Mouse (Mus musculus) A20 (cell line): Measurements from ENCODE around the gene Zfp94.

Experiments used
- DNase-seq: peaks from one replicate; pipeline ENCODE4 v3.0.0-alpha.2; 2011; ENCODE audit warnings: low read depth, low spot score

Gene Zfp94

DNA sequence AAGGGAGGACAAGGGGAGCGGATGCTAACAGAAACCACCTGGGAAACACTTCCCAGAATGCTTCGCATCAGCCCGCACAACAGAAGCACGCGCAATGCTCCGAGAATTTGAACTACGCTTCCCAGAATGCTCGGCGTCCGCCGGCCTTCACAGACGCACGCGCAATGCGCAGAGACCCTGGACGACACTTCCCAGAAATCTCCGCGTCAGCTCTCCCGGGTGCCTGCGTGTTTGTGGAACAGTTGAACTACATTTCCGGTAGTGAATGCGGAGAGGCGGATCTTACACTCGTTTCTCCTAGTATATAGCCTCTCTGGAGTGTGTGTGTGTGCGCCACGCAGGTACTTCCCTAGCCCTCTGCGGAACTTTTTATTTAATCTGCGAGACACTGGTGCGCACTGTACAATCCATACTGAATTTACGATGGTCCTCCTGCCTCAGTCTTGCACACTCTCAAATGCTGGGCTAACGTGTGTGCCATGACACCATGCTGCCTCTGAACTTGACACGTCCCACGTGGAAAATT lies at the start of gene Zfp94:
Gene Zfp94, minus strand, starts transcription at position 100 of the 526 bp plus-strand sequence.
- DNase-seq, result peak; percentile 97

DNA sequence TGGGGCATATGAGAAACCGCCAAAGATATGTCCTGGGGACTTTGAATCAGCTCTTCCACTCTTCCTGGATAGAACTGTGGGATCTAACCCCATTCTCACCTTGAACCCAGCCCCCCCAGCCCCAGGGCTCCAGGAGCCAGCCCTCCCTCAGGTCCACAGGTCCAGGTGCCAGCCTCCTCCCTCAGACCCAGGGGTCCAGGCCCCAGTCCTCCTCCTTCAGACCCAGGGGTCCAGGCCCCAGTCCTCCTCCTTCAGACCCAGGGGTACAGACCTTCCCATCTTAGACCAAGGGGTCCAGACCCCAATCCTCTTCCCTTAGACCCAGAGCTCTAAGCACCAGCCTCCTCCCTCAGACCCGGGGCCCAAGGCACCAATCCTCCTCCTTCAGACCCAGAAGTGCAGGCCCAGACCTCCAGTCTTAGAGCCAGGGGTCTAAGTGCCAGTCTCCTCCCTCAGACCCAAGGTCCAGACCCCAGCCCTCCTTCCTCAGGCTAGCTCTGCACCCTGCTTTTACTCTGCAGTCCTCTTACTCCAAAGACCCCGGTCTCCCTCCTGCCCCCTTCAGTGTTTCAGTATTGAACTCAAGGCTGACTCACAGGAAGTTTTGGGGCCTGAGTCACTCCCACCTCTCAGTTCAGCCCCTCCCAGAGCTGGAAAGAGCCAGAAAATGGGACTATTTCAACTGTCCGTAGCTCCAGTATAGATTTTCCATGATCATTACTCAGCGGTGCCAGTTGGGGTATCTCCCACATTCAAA lies 49.0 kb upstream of the Zfp94 start:
- peak; percentile 37 for DNase-seq

- DNase-seq, result peak; percentile 89
Observed at GRCm38 (mm10) chr7:24364827-24365226, 48.4 kb upstream of the Zfp94 start.

GRCm38 (mm10) chr7:24363228-24363627 lies 46.8 kb upstream of the Zfp94 start:
- DNase-seq, result peak; percentile 68

DNA sequence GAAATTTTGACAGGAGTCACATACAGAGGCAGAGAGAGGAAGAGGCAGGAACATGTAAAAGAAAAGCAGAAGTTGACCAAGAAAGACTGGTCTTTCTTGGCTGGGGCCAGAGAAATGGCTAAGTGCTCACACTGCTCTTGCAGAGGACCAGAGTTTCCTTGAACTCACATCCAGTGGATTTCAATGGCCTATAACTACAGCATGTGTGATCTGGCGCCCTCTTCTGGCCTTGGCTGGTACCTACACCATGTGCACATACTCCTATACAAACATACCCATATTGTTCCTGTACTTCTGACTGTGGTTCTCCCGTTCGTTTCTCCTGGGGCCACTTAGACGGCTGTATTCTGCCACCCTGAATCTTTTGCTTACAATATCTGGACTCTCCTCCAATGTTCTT lies 44.5 kb upstream of the Zfp94 start:
- peak; percentile 19 for DNase-seq

GRCm38 (mm10) chr7:24359269-24359668 lies 42.8 kb upstream of the Zfp94 start:
- peak; percentile 24 for DNase-seq

DNA sequence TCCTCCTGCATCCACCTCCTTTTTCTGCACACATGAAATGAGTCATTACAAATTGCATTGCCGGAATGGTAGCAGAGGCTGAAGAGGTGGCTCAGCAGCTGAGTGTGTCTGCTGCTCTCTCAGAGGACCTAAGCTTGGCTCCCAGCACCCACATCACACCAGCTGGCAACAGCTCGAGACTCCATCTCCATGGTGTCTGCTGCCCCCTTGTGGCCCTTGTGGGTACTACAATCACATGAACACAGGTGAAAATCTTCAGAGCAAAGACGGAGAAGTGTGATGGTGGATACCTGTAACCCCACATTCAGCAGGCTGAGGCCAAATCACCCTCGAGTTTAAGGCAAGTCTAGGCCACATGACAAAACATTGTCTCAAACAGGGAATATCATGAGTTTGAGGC lies 41.4 kb upstream of the Zfp94 start:
- DNase-seq, result no peak

DNA sequence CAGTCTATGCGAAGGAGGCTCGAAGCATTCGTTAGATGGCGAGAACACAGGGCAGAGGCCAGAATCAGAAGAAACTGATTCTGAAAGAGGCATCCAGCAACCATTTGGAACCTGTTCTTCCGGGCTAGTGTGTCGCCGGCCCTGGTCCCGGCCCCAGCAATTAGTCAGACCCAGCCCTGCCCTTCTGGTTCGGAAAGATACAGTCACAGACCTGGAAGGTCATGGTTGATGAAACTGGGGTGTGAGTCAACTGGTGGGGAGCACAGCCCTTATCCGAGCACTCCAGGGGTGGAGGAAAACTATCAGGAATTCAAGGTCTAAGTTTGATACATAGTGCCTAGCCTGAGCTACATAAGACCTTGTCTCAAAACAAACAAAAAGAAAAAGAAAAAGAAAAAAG lies 39.6 kb upstream of the Zfp94 start:
- no peak for DNase-seq

- DNase-seq, result no peak
Observed at GRCm38 (mm10) chr7:24355646-24356045, 39.2 kb upstream of the Zfp94 start.

DNA sequence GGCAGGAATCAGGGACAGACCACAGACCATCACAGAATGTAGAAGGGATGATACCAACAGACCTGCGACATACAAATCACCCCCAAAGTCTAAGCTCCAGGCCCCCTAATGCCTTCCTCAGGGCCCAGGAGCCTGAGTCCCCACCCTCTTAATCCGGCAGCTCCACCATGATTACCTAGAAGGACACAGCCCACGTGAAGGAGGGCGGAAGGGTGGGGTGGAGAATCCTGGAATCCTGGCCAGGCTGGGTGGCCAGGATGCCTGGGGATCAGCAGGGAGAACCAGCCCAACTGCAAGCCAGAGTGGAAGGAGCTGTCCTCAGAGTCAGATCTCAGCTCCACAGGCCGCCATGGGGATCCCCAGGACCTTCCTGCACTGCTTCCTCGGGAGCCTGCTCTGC lies 32.4 kb upstream of the Zfp94 start, which contains the start of gene Lypd5:
Gene Lypd5, plus strand, starts transcription at position 301 of the 400 bp plus-strand sequence.
- DNase-seq, result no peak

DNA sequence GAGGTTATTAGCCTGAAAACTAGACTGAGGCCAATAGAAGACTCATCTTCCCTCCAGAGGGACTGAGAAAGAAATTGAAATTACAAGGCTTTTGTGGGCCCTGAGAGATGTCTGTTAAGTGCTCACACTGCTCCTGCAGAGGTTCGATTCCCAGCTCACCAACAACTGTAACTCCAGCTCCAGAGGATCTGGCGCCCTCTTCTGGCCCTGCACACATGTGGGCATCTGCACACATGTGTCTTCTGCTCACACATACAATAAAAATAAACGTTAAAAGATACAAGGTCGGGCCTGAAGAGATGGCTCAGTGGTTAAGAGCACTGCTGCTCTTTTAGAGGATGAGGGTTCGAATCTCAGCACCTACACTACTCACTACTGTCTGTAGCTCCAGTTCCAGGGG lies 30.0 kb upstream of the Zfp94 start:
- DNase-seq, result no peak

GRCm38 (mm10) chr7:24343701-24344272 lies 27.3 kb upstream of the Zfp94 start:
- no peak for DNase-seq

DNA sequence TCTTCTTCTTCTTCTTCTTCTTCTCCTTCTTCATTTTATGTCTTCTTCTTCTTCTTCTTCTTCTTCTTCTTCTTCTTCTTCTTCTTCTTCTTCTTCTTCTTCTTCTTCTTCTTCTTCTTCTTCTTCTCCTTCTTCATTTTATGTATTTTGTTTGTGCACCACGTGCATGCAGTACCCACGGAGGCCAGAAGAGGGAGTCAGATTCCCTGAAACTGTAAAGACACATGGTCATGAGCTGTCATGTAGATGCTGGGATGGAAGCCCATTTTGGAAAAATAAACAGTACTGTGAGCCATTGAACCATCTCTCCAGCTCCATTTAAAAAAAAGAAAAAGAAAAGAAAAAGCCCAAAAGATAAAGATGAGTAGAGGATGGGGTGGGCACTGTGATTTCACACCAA lies 21.8 kb upstream of the Zfp94 start:
- DNase-seq, result no peak

- DNase-seq, result no peak
Observed at GRCm38 (mm10) chr7:24335699-24336309, 19.3 kb upstream of the Zfp94 start.

DNA sequence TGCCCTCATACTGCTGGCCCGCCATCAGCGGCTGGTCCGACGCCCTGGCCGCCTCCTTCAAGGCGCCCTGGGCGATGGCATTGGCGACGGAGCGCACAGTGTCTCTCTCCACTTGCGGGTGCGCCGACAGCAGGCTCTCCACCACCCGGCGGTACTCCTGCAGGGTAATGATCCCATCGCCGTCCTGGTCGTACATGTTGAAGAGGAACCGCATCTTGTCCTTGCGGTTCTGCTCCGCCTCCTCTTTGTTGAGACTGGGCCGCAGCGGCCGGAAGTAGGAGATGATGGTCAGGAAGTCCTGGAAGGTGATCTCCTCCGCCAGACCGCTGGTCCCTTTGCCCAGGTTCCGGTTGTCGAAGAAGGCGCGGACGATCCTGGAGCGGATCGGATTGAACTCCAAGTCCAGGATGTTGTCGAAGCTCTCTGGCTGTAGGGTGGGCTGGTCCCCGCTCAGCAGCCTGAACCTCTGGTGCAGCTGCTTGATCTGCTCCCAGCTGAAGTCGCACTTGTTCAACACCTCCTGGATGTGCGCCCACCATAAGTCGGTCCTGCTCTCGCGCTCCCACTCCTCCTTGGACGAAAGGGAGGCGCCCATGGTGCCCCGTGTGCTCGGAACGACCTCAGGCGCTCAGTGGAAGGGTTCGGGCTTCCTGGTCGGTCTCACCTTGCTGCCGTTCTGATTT lies 17.0 kb upstream of the Zfp94 start, which contains the start of gene Tescl:
Gene Tescl, minus strand, starts transcription at position 633 of the 683 bp plus-strand sequence.
- no peak for DNase-seq

- DNase-seq, result no peak
Observed at GRCm38 (mm10) chr7:24327281-24327975, 11.0 kb upstream of the Zfp94 start.

DNA sequence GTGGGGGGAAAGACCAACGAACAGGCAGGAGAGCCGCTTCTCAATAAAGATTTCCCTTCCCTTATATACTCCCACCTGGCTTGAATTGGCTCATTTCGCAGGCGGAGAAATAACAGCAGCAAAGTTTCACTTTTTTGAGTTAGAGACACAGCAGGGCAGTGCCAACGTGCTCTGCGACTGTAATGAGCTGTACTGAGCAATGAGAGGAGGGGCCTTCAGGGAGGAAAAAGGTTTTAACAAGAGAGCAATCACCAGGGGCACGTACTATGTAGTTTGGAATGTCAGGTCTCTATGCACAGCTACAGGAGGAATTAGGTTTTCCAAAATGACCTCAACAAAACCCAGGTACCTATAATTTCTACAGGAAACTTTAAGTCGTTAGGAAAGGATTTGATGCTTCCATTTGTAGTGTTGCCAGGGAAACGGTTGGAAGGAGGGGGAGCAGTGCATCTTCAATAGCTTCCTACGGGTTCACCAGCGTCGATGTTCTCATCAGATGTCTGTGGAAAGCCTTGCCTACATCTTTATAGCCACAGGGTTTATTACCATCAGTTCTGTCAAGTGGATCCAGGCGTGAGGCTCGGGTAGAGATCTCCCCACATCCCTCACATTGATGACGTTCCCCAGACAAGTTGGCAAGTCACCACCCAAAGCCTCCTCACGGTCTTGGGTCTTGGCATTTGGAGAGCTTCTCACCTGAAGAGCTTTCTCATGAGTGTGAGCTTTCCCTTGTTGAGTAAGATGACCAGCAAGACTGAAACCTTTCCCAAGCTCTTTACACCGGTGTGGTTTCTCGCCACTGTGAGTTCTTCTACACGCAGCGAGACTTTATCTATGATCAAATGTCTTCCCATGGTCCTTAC lies 10.0 kb upstream of the Zfp94 start:
- DNase-seq, result no peak

DNA sequence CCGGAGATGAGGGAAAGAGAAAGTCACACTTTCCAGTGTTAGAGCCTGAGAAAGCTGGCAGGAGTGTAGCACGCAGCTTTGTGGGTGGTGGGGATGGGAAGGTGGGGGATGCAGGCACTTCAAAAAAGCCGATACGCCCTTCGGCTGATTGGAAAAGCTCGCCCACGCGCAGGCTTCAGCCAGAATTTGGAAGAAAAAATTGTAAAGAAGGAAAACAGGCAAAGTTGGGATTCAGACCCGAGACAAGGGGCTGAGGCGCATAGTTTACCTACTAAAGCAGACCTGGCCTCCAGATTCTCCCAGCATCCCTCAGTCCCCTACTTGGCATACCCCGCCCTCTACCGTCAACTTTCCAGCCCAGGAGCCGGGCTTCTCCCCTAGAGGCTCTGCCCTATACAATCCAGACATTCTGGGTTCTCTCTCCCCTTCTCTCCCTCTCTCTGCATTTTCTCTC lies 9.2 kb upstream of the Zfp94 start:
- DNase-seq, result no peak

DNA sequence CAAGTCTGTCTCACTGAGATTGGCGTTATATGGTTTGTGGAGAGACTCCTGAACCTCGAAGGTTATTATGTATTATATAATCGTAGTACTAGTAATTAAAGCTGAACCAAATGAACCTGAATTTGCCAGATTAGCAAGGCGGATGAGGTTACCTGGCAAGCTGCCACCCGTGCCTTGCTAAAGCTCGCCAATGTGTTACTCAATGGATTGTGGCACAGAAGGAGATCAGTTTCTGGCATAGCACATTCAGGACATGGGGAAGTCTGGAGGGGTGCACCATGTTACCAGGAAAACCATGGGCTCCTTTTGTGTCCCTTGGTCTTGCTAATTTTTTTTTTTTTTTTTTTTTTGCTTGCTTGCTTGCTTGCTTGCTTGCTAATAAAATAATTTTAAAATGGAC lies 8.7 kb upstream of the Zfp94 start:
- DNase-seq, result no peak

DNA sequence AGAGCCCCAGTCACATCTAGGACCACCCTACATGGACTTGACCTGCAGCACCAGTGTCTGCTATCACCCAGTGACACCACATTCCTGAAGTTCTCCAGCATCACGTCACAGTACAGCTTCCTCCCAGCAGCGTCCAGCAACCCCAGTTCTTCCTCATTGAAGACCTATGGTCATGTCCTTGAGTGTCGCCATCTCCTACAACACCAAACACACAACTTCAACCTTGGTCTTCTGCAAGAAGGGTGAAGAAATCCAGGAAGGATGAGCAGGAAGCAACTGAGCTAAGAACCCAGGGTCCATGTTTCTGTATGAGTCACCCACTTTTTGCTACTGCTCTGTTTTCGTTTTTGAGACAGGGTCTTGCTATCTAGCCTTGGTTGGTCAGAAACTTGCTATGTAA lies 6.1 kb upstream of the Zfp94 start:
- no peak for DNase-seq
